Mouse (Mus musculus): ENCODE data around the gene Nme2. TPM values are rescaled to one million over a fixed set of nuclear protein-coding genes. Genes with fewer than 3 reads are reported as not detected.

The Nme2 gene
- 272 and 286 TPM in 2 replicates for polyA plus RNA-seq (2014; fragmentation: Nextera tagmentation; extraction: Ambion mirVana)

GRCm38 (mm10) chr11:93956159-93956558 is at the start of gene Nme2:
Gene Nme2, minus strand, starts transcription at chr11:93956259.
- H3K4me1 ChIP-seq (ENCODE audit: insufficient read depth) = peaks cover 12% of the 10 kb centered on the region; the same call in 1 of the 2 replicates
- peaks cover 61% of the 10 kb centered on the region for H3K36me3 ChIP-seq (ENCODE audit: insufficient read depth)
- WGBS = 1% methylated on average over 6 of the region's 6 CpGs
- peak within 1 kb of the TSS; percentile 92 for H3K27ac ChIP-seq (ENCODE audit: low read depth)
- no peaks in the 10 kb centered on the region for H3K27me3 ChIP-seq (ENCODE audit: insufficient read depth, low read length)
- H3K4me3 ChIP-seq (ENCODE audit: low read depth, low read length) = peak within 1 kb of the TSS; percentile 71
- peak; percentile 42 for ATAC-seq (ENCODE audit: insufficient read depth)
- TF ChIP-seq CTCF (IDR thresholded peaks at IDR 0.05; ENCODE audit: low read depth) = no peak
- H3K4me2 ChIP-seq = peak within 1 kb of the TSS; percentile 86
- no peaks in the 10 kb centered on the region for H3K9me3 ChIP-seq (ENCODE audit: low read depth, low read length)
- no peak for DNase-seq
- peak within 1 kb of the TSS; percentile 82 for H3K9ac ChIP-seq

GRCm38 (mm10) chr11:94003346-94003745 is 47.3 kb upstream of the Nme2 start:
- no peaks in the 10 kb centered on the region for H3K27me3 ChIP-seq (ENCODE audit: insufficient read depth, low read length)
- no peak overlapping the region for H3K9ac ChIP-seq
- no peaks in the 10 kb centered on the region for H3K4me1 ChIP-seq (ENCODE audit: insufficient read depth)
- H3K4me2 ChIP-seq = no peak overlapping the region
- no peak overlapping the region for H3K4me3 ChIP-seq (ENCODE audit: low read depth, low read length)
- no peaks in the 10 kb centered on the region for H3K36me3 ChIP-seq (ENCODE audit: insufficient read depth)
- no peak for TF ChIP-seq CTCF (IDR thresholded peaks at IDR 0.05; ENCODE audit: low read depth)
- H3K27ac ChIP-seq (ENCODE audit: low read depth) = no peak overlapping the region
- whole genome bisulfite sequencing = 92% methylated on average over 2 of the region's 2 CpGs
- no peaks in the 10 kb centered on the region for H3K9me3 ChIP-seq (ENCODE audit: low read depth, low read length)
- ATAC-seq (ENCODE audit: insufficient read depth) (no peak), DNase-seq (no peak)

GRCm38 (mm10) chr11:93999276-93999675 is 43.2 kb upstream of the Nme2 start:
- no peaks in the 10 kb centered on the region for H3K27me3 ChIP-seq (ENCODE audit: insufficient read depth, low read length)
- TF ChIP-seq CTCF (IDR thresholded peaks at IDR 0.05; ENCODE audit: low read depth) = no peak
- DNase-seq (no peak), ATAC-seq (ENCODE audit: insufficient read depth) (no peak)
- peaks cover 2% of the 10 kb centered on the region; the same call in 1 of the 2 replicates for H3K4me1 ChIP-seq (ENCODE audit: insufficient read depth)
- H3K9me3 ChIP-seq (ENCODE audit: low read depth, low read length) = no peaks in the 10 kb centered on the region
- H3K36me3 ChIP-seq (ENCODE audit: insufficient read depth) = 0 out of 2 replicates have a peak, but pooled peaks cover 3% of the 10 kb centered on the region
- H3K4me3 ChIP-seq (ENCODE audit: low read depth, low read length) = no peak overlapping the region
- no peak overlapping the region for H3K27ac ChIP-seq (ENCODE audit: low read depth)
- no peak overlapping the region for H3K4me2 ChIP-seq
- H3K9ac ChIP-seq = no peak overlapping the region

- ATAC-seq (ENCODE audit: insufficient read depth) = no peak
- TF ChIP-seq CTCF (IDR thresholded peaks at IDR 0.05; ENCODE audit: low read depth) = no peak
- Histone ChIP-seq H3K4me1 (ENCODE audit: insufficient read depth) (peaks cover 2% of the 10 kb centered on the region; the same call in 1 of the 2 replicates), H3K4me3 (ENCODE audit: low read depth, low read length) (peak overlapping the region; percentile 96), H3K9ac (peak overlapping the region; percentile 87), H3K36me3 (ENCODE audit: insufficient read depth) (0 out of 2 replicates have a peak, but pooled peaks cover 3% of the 10 kb centered on the region), H3K4me2 (peak overlapping the region; percentile 82), H3K9me3 (ENCODE audit: low read depth, low read length) (no peaks in the 10 kb centered on the region), H3K27me3 (ENCODE audit: insufficient read depth, low read length) (no peaks in the 10 kb centered on the region), H3K27ac (ENCODE audit: low read depth) (0 out of 2 replicates have a peak overlapping the region, but pooled peaks have one; percentile 97)
- 29% methylated on average over 13 of the region's 13 CpGs for WGBS
- peak; percentile 54 for DNase-seq
These were observed 41.2 kb upstream of the Nme2 start for GRCm38 (mm10) chr11:93997141-93997775.

- ATAC-seq (ENCODE audit: insufficient read depth) = peak; percentile 35
- under 1% methylated on average over 58 of the region's 58 CpGs for WGBS
- Histone ChIP-seq H3K27me3 (ENCODE audit: insufficient read depth, low read length) (no peaks in the 10 kb centered on the region), H3K4me2 (peak overlapping the region; percentile 82), H3K4me1 (ENCODE audit: insufficient read depth) (peaks cover 2% of the 10 kb centered on the region; the same call in 1 of the 2 replicates), H3K4me3 (ENCODE audit: low read depth, low read length) (peak overlapping the region; percentile 96), H3K9ac (peak overlapping the region; percentile 87), H3K9me3 (ENCODE audit: low read depth, low read length) (no peaks in the 10 kb centered on the region), H3K27ac (ENCODE audit: low read depth) (peak overlapping the region; percentile 97), H3K36me3 (ENCODE audit: insufficient read depth) (0 out of 2 replicates have a peak, but pooled peaks cover 3% of the 10 kb centered on the region)
- DNase-seq = peak; percentile 51
- TF ChIP-seq CTCF (IDR thresholded peaks at IDR 0.05; ENCODE audit: low read depth) = peak; percentile 34
These were observed 40.5 kb upstream of the Nme2 start for GRCm38 (mm10) chr11:93996306-93997140.

GRCm38 (mm10) chr11:93995720-93996305 is 39.8 kb upstream of the Nme2 start, which contains the start of gene Spag9:
Gene Spag9, plus strand, starts transcription at chr11:93996091.
- under 1% methylated on average over 68 of the region's 70 CpGs for WGBS
- peaks cover 2% of the 10 kb centered on the region; the same call in 1 of the 2 replicates for H3K4me1 ChIP-seq (ENCODE audit: insufficient read depth)
- ATAC-seq (ENCODE audit: insufficient read depth) = peak; percentile 92
- H3K9me3 ChIP-seq (ENCODE audit: low read depth, low read length) = no peaks in the 10 kb centered on the region
- H3K4me3 ChIP-seq (ENCODE audit: low read depth, low read length) = peak within 1 kb of the TSS; percentile 96
- H3K27me3 ChIP-seq (ENCODE audit: insufficient read depth, low read length) = no peaks in the 10 kb centered on the region
- H3K9ac ChIP-seq = peak within 1 kb of the TSS; percentile 87
- peak within 1 kb of the TSS; percentile 97 for H3K27ac ChIP-seq (ENCODE audit: low read depth)
- H3K4me2 ChIP-seq = peak within 1 kb of the TSS; percentile 82
- no peak for TF ChIP-seq CTCF (IDR thresholded peaks at IDR 0.05; ENCODE audit: low read depth)
- H3K36me3 ChIP-seq (ENCODE audit: insufficient read depth) = 0 out of 2 replicates have a peak, but pooled peaks cover 3% of the 10 kb centered on the region
- DNase-seq = peak; percentile 97

All from lung, embryonic 14.5 days (tissue).